Mouse (Mus musculus): Measurements from ENCODE around the gene Vps13d. TPM values are rescaled to one million over a fixed set of nuclear protein-coding genes. Genes with fewer than 3 reads are reported as not detected.

Gene Vps13d
- polyA plus RNA-seq (2015; fragmentation: Nextera tagmentation; extraction: Ambion mirVana): 9.3 and 9.5 TPM in 2 replicates

GRCm38 (mm10) chr4:145194559-145195162 is at the start of gene Vps13d:
Gene Vps13d, minus strand, starts transcription at chr4:145195005.
- Histone ChIP-seq H3K27me3 (ENCODE audit: control insufficient read depth, insufficient read depth, low read length) (no peaks in the 10 kb centered on the region), H3K27ac (ENCODE audit: low read length) (peak within 1 kb of the TSS; percentile 69), H3K4me1 (ENCODE audit: control insufficient read depth, insufficient read depth, low read length) (peaks cover 13% of the 10 kb centered on the region), H3K4me2 (ENCODE audit: low read depth, low read length) (peak within 1 kb of the TSS; percentile 78), H3K9ac (ENCODE audit: low read length) (peak within 1 kb of the TSS; percentile 92), H3K4me3 (replicated peaks; ENCODE audit: low read length) (peak within 1 kb of the TSS; percentile 73), H3K9me3 (replicated peaks; ENCODE audit: control insufficient read depth, low read length) (no peaks in the 10 kb centered on the region), H3K36me3 (ENCODE audit: control insufficient read depth, insufficient read depth, low read length) (no peaks in the 10 kb centered on the region)
- WGBS: under 1% methylated on average over 53 of the region's 53 CpGs
- peak; percentile 91 for ATAC-seq (ENCODE audit: insufficient read depth, low FRiP score)

- 45% methylated on average over 1 of the region's 1 CpGs for WGBS
- ATAC-seq (ENCODE audit: insufficient read depth, low FRiP score): no peak
These were observed 48.0 kb upstream of the Vps13d start for GRCm38 (mm10) chr4:145242719-145243350.

GRCm38 (mm10) chr4:145240723-145241231 is 46.0 kb upstream of the Vps13d start:
- Histone ChIP-seq H3K27me3 (ENCODE audit: control insufficient read depth, insufficient read depth, low read length) (peaks cover 13% of the 10 kb centered on the region), H3K36me3 (ENCODE audit: control insufficient read depth, insufficient read depth, low read length) (no peaks in the 10 kb centered on the region), H3K4me3 (replicated peaks; ENCODE audit: low read length) (no peak overlapping the region), H3K4me2 (ENCODE audit: low read depth, low read length) (no peak overlapping the region), H3K9me3 (replicated peaks; ENCODE audit: control insufficient read depth, low read length) (no peaks in the 10 kb centered on the region), H3K9ac (ENCODE audit: low read length) (no peak overlapping the region), H3K4me1 (ENCODE audit: control insufficient read depth, insufficient read depth, low read length) (peaks cover 11% of the 10 kb centered on the region), H3K27ac (ENCODE audit: low read length) (0 out of 2 replicates have a peak overlapping the region, but pooled peaks have one; percentile 11)
- 74% methylated on average over 4 of the region's 4 CpGs for WGBS
- no peak for ATAC-seq (ENCODE audit: insufficient read depth, low FRiP score)

More at GRCm38 (mm10) chr4:145242719-145243350, 48.0 kb upstream of the Vps13d start:
- no peak overlapping the region for H3K4me2 ChIP-seq (ENCODE audit: low read depth, low read length)
- peaks cover 18% of the 10 kb centered on the region for H3K27me3 ChIP-seq (ENCODE audit: control insufficient read depth, insufficient read depth, low read length)
- no peak overlapping the region for H3K4me3 ChIP-seq (replicated peaks; ENCODE audit: low read length)
- no peak overlapping the region for H3K9ac ChIP-seq (ENCODE audit: low read length)
- peaks cover 12% of the 10 kb centered on the region for H3K4me1 ChIP-seq (ENCODE audit: control insufficient read depth, insufficient read depth, low read length)
- no peak overlapping the region for H3K27ac ChIP-seq (ENCODE audit: low read length)
- H3K36me3 ChIP-seq (ENCODE audit: control insufficient read depth, insufficient read depth, low read length): no peaks in the 10 kb centered on the region
- no peaks in the 10 kb centered on the region for H3K9me3 ChIP-seq (replicated peaks; ENCODE audit: control insufficient read depth, low read length)

GRCm38 (mm10) chr4:145239049-145239830 is 44.4 kb upstream of the Vps13d start:
- Histone ChIP-seq H3K9me3 (replicated peaks; ENCODE audit: control insufficient read depth, low read length) (no peaks in the 10 kb centered on the region), H3K27ac (ENCODE audit: low read length) (peak overlapping the region; percentile 89), H3K27me3 (ENCODE audit: control insufficient read depth, insufficient read depth, low read length) (no peaks in the 10 kb centered on the region), H3K36me3 (ENCODE audit: control insufficient read depth, insufficient read depth, low read length) (no peaks in the 10 kb centered on the region), H3K4me2 (ENCODE audit: low read depth, low read length) (no peak overlapping the region), H3K9ac (ENCODE audit: low read length) (no peak overlapping the region), H3K4me1 (ENCODE audit: control insufficient read depth, insufficient read depth, low read length) (peaks cover 9% of the 10 kb centered on the region), H3K4me3 (replicated peaks; ENCODE audit: low read length) (no peak overlapping the region)
- WGBS: 27% methylated on average over 4 of the region's 4 CpGs
- peak; percentile 93 for ATAC-seq (ENCODE audit: insufficient read depth, low FRiP score)

GRCm38 (mm10) chr4:145236027-145236426 is 41.2 kb upstream of the Vps13d start:
- H3K36me3 ChIP-seq (ENCODE audit: control insufficient read depth, insufficient read depth, low read length): no peaks in the 10 kb centered on the region

GRCm38 (mm10) chr4:145233487-145234228 is 38.9 kb upstream of the Vps13d start:
- ATAC-seq (ENCODE audit: insufficient read depth, low FRiP score): no peak

More at GRCm38 (mm10) chr4:145236027-145236426, 41.2 kb upstream of the Vps13d start:
- WGBS: 89% methylated on average over 7 of the region's 7 CpGs
- no peak for ATAC-seq (ENCODE audit: insufficient read depth, low FRiP score)
- Histone ChIP-seq H3K9ac (ENCODE audit: low read length) (no peak overlapping the region), H3K27ac (ENCODE audit: low read length) (no peak overlapping the region), H3K4me1 (ENCODE audit: control insufficient read depth, insufficient read depth, low read length) (peaks cover 12% of the 10 kb centered on the region), H3K27me3 (ENCODE audit: control insufficient read depth, insufficient read depth, low read length) (no peaks in the 10 kb centered on the region), H3K9me3 (replicated peaks; ENCODE audit: control insufficient read depth, low read length) (no peaks in the 10 kb centered on the region), H3K4me2 (ENCODE audit: low read depth, low read length) (no peak overlapping the region), H3K4me3 (replicated peaks; ENCODE audit: low read length) (no peak overlapping the region)

GRCm38 (mm10) chr4:145231732-145232131 is 36.9 kb upstream of the Vps13d start:
- WGBS: 87% methylated on average over 5 of the region's 5 CpGs
- ATAC-seq (ENCODE audit: insufficient read depth, low FRiP score): no peak
- H3K36me3 ChIP-seq (ENCODE audit: control insufficient read depth, insufficient read depth, low read length): no peaks in the 10 kb centered on the region

More at GRCm38 (mm10) chr4:145233487-145234228, 38.9 kb upstream of the Vps13d start:
- no peak overlapping the region for H3K4me3 ChIP-seq (replicated peaks; ENCODE audit: low read length)
- H3K27me3 ChIP-seq (ENCODE audit: control insufficient read depth, insufficient read depth, low read length): no peaks in the 10 kb centered on the region
- no peaks in the 10 kb centered on the region for H3K36me3 ChIP-seq (ENCODE audit: control insufficient read depth, insufficient read depth, low read length)
- 0 out of 2 replicates have a peak, but pooled peaks cover 3% of the 10 kb centered on the region for H3K4me1 ChIP-seq (ENCODE audit: control insufficient read depth, insufficient read depth, low read length)
- WGBS: 44% methylated on average over 3 of the region's 3 CpGs
- H3K9ac ChIP-seq (ENCODE audit: low read length): no peak overlapping the region
- H3K4me2 ChIP-seq (ENCODE audit: low read depth, low read length): no peak overlapping the region
- H3K27ac ChIP-seq (ENCODE audit: low read length): peak overlapping the region; percentile 50
- H3K9me3 ChIP-seq (replicated peaks; ENCODE audit: control insufficient read depth, low read length): no peaks in the 10 kb centered on the region

GRCm38 (mm10) chr4:145230647-145231046 is 35.8 kb upstream of the Vps13d start:
- Histone ChIP-seq H3K9me3 (replicated peaks; ENCODE audit: control insufficient read depth, low read length) (no peaks in the 10 kb centered on the region), H3K9ac (ENCODE audit: low read length) (no peak overlapping the region), H3K4me1 (ENCODE audit: control insufficient read depth, insufficient read depth, low read length) (0 out of 2 replicates have a peak, but pooled peaks cover 3% of the 10 kb centered on the region), H3K4me3 (replicated peaks; ENCODE audit: low read length) (no peak overlapping the region), H3K4me2 (ENCODE audit: low read depth, low read length) (no peak overlapping the region), H3K36me3 (ENCODE audit: control insufficient read depth, insufficient read depth, low read length) (no peaks in the 10 kb centered on the region), H3K27me3 (ENCODE audit: control insufficient read depth, insufficient read depth, low read length) (no peaks in the 10 kb centered on the region), H3K27ac (ENCODE audit: low read length) (no peak overlapping the region)
- WGBS: 81% methylated on average over 2 of the region's 2 CpGs
- no peak for ATAC-seq (ENCODE audit: insufficient read depth, low FRiP score)

More at GRCm38 (mm10) chr4:145231732-145232131, 36.9 kb upstream of the Vps13d start:
- H3K27ac ChIP-seq (ENCODE audit: low read length): no peak overlapping the region
- H3K27me3 ChIP-seq (ENCODE audit: control insufficient read depth, insufficient read depth, low read length): no peaks in the 10 kb centered on the region
- H3K9ac ChIP-seq (ENCODE audit: low read length): no peak overlapping the region
- no peak overlapping the region for H3K4me3 ChIP-seq (replicated peaks; ENCODE audit: low read length)
- H3K4me2 ChIP-seq (ENCODE audit: low read depth, low read length): no peak overlapping the region
- H3K9me3 ChIP-seq (replicated peaks; ENCODE audit: control insufficient read depth, low read length): no peaks in the 10 kb centered on the region
- 0 out of 2 replicates have a peak, but pooled peaks cover 3% of the 10 kb centered on the region for H3K4me1 ChIP-seq (ENCODE audit: control insufficient read depth, insufficient read depth, low read length)
